In genomic region chr7:99167939-99168338, GRCm38 (mm10) we compare ENCODE assay signal across 10 mouse cellular contexts. TPM values are rescaled to one million over a fixed set of nuclear protein-coding genes. Genes with fewer than 3 reads are reported as not detected.
A peak's percentile ranks its signal among the peaks of the same experiment; 100 is the strongest.
DNase-seq lines count a peak whose midpoint lies in the region; ATAC-seq and TF ChIP-seq lines count a peak whose summit lies in the region.
"Had no signal": no experiment of that assay in that cellular context is flagged by ENCODE, and none has a peak within 500 bp of the region (broad histone marks: within the 10 kb centered on the region; RNA-seq: fewer than 3 reads in every experiment).

No protein-coding gene starts in this region.

- H3K27me3 ChIP-seq in kidney, adult 2 months (replicated peaks; ENCODE audit: control insufficient read depth, insufficient read depth, low read length) = no peaks in the 10 kb centered on the region
- no peaks in the 10 kb centered on the region for H3K27me3 ChIP-seq in liver, embryonic 15.5 days
- no peaks in the 10 kb centered on the region for H3K27me3 ChIP-seq in midbrain, embryonic 14.5 days (ENCODE audit: control insufficient read depth, insufficient read depth, low read length)
- H3K27me3 ChIP-seq: heart, embryonic 15.5 days had no signal

- DNase-seq in urinary bladder, postnatal 25 days (ENCODE audit: low spot score) = peak; percentile 36
- no peak for DNase-seq in urinary bladder, adult 2 months (ENCODE audit: low spot score)
- DNase-seq in kidney, adult 2 months = peak; percentile 96
- no peak for DNase-seq in ovary, postnatal 14 days (ENCODE audit: low spot score)
- no peak for DNase-seq in midbrain, embryonic 14.5 days
- DNase-seq in spleen, adult 12 weeks (ENCODE audit: low spot score) = no peak
- DNase-seq: thymus, postnatal 25 days had no signal

- H3K9me3 ChIP-seq in liver, embryonic 15.5 days (replicated peaks) = no peaks in the 10 kb centered on the region
- H3K9me3 ChIP-seq in midbrain, embryonic 14.5 days (ENCODE audit: control insufficient read depth, low read length) = no peaks in the 10 kb centered on the region
- H3K9me3 ChIP-seq: heart, embryonic 15.5 days had no signal

- TF ChIP-seq POLR2A in kidney, adult 2 months (IDR thresholded peaks at IDR 0.05; ENCODE audit: low read depth, low read length) = no peak

- H3K4me2 ChIP-seq in liver, embryonic 15.5 days = no peak overlapping the region
- H3K4me2 ChIP-seq in midbrain, embryonic 14.5 days (ENCODE audit: low read length) = no peak overlapping the region
- H3K4me2 ChIP-seq: heart, embryonic 15.5 days; midbrain, embryonic 11.5 days had no signal

- no peaks in the 10 kb centered on the region; the same call in 1 of the 2 replicates for H3K36me3 ChIP-seq in kidney, adult 2 months (ENCODE audit: control insufficient read depth, insufficient read depth, low read length)
- peaks cover 13% of the 10 kb centered on the region for H3K36me3 ChIP-seq in liver, embryonic 15.5 days (replicated peaks)
- H3K36me3 ChIP-seq in midbrain, embryonic 14.5 days (ENCODE audit: control insufficient read depth, insufficient read depth, low read length) = no peaks in the 10 kb centered on the region
- H3K36me3 ChIP-seq: heart, embryonic 15.5 days had no signal

- H3K4me1 ChIP-seq in kidney, adult 2 months (ENCODE audit: control insufficient read depth, insufficient read depth, low read length) = peaks cover 53% of the 10 kb centered on the region
- peaks cover 48% of the 10 kb centered on the region for H3K4me1 ChIP-seq in liver, embryonic 15.5 days (replicated peaks)
- no peaks in the 10 kb centered on the region for H3K4me1 ChIP-seq in midbrain, embryonic 14.5 days (ENCODE audit: control insufficient read depth, insufficient read depth, low read length)

- H3K4me3 ChIP-seq in kidney, adult 2 months (ENCODE audit: insufficient read depth, low read depth, low read length) = no peak overlapping the region
- H3K4me3 ChIP-seq in liver, embryonic 15.5 days (replicated peaks) = no peak overlapping the region
- no peak overlapping the region for H3K4me3 ChIP-seq in midbrain, embryonic 14.5 days (replicated peaks; ENCODE audit: low read depth, low read length)
- H3K4me3 ChIP-seq: heart, embryonic 15.5 days had no signal

- no peak overlapping the region for H3K9ac ChIP-seq in liver, embryonic 15.5 days
- H3K9ac ChIP-seq in midbrain, embryonic 14.5 days (replicated peaks; ENCODE audit: low read length) = no peak overlapping the region
- H3K9ac ChIP-seq: heart, embryonic 15.5 days had no signal

- peak overlapping the region; percentile 77 for H3K27ac ChIP-seq in kidney, adult 2 months (ENCODE audit: insufficient read depth, low read depth, low read length)
- H3K27ac ChIP-seq in liver, embryonic 15.5 days (replicated peaks) = peak overlapping the region; percentile 63
- H3K27ac ChIP-seq in midbrain, embryonic 14.5 days (replicated peaks; ENCODE audit: low read depth, low read length) = no peak overlapping the region
- H3K27ac ChIP-seq: heart, embryonic 15.5 days had no signal

- WGBS in kidney, adult 2 months = 16% methylated on average over 5 of the region's 5 CpGs
- WGBS in liver, embryonic 15.5 days (ENCODE audit: insufficient replicate concordance) = 37% methylated on average over 5 of the region's 5 CpGs
- WGBS in midbrain, embryonic 14.5 days = 69% methylated on average over 5 of the region's 5 CpGs

- no peak for TF ChIP-seq CTCF in kidney, adult 2 months (conservative IDR thresholded peaks at IDR 0.05; ENCODE audit: insufficient read depth, insufficient read length, low read depth, low read length)

- ATAC-seq in liver, embryonic 15.5 days (ENCODE audit: insufficient read depth) = peak; percentile 76
- no peak for ATAC-seq in midbrain, embryonic 14.5 days (ENCODE audit: low FRiP score, low TSS enrichment)

RNA-seq across cellular contexts. Expression of gene Dgat2, which starts 14.6 kb away (rescaled TPM):
- 82.3 and 95.8 TPM in 2 replicates for polyA plus RNA-seq in urinary bladder, adult 2 months (2012; rRNA removed)
- polyA plus RNA-seq in kidney, adult 2 months (2012; rRNA removed) = 286 and 363 TPM in 2 replicates
- polyA plus RNA-seq in liver, embryonic 15.5 days (2015; fragmentation: Nextera tagmentation; extraction: Ambion mirVana) = 137 and 174 TPM in 2 replicates
- polyA plus RNA-seq in midbrain, embryonic 14.5 days (2014; fragmentation: Nextera tagmentation; extraction: Ambion mirVana) = 15.1 and 16.6 TPM in 2 replicates

RNA-seq across cellular contexts. Expression of gene Uvrag, which starts 27.0 kb away (rescaled TPM):
- 19.4 and 21.5 TPM in 2 replicates for polyA plus RNA-seq in urinary bladder, adult 2 months (2012; rRNA removed)
- 8.0 and 17.0 TPM in 2 replicates for polyA plus RNA-seq in kidney, adult 2 months (2012; rRNA removed)
- polyA plus RNA-seq in liver, embryonic 15.5 days (2015; fragmentation: Nextera tagmentation; extraction: Ambion mirVana) = 8.3 and 9.7 TPM in 2 replicates
- polyA plus RNA-seq in midbrain, embryonic 14.5 days (2014; fragmentation: Nextera tagmentation; extraction: Ambion mirVana) = 16.6 and 21.0 TPM in 2 replicates

Comparison
In these comparisons a context has a peak if more than half of its experiments do, and no peak if none do; other contexts are left out.
1. DNase-seq: peak in urinary bladder, postnatal 25 days (single experiment) and kidney, adult 2 months (single experiment); none in urinary bladder, adult 2 months (single experiment), ovary, postnatal 14 days (single experiment), midbrain, embryonic 14.5 days (single experiment) and spleen, adult 12 weeks (single experiment).